Mouse (Mus musculus) intestine, embryonic 14.5 days (tissue): ENCODE measurements around the gene Elmo1. TPM values are rescaled to one million over a fixed set of nuclear protein-coding genes. Genes with fewer than 3 reads are reported as not detected.
A peak's percentile ranks its signal among the peaks of the same experiment; 100 is the strongest.

ENCODE experiments used
- ATAC-seq: fragments of 200-750 bp; cut with Nextera tagmentation; replicated peaks from 2 replicates; pipeline ENCODE4 v1.8.0; 2017; ENCODE audit warnings: low read depth, moderate number of reproducible peaks, moderate TSS enrichment, moderate library complexity; ENCODE audit not compliant: low FRiP score, low TSS enrichment
- DNase-seq: peaks from one replicate; pipeline ENCODE4 v3.0.0-alpha.2; 2018; ENCODE audit warnings: low spot score
- H3K27ac ChIP-seq: fragments of 300-500 bp; sonication (generic); 2 replicates; pipeline ENCODE4 v1.5.1; 2014; ENCODE audit warnings: low read depth, mild to moderate bottlenecking, control low read depth
- H3K27me3 ChIP-seq: fragments of 300-500 bp; sonication (generic); replicated peaks from 2 replicates; pipeline ENCODE4 v1.6.1; 2014; ENCODE audit warnings: low read length, control low read depth; ENCODE audit not compliant: control insufficient read depth, insufficient read depth
- H3K36me3 ChIP-seq: fragments of 300-500 bp; sonication (generic); 2 replicates; pipeline ENCODE4 v1.6.1; 2014; ENCODE audit warnings: low read length, control low read depth; ENCODE audit not compliant: control insufficient read depth, insufficient read depth
- H3K4me1 ChIP-seq: fragments of 300-500 bp; sonication (generic); replicated peaks from 2 replicates; pipeline ENCODE4 v1.6.1; 2014; ENCODE audit warnings: low read length, control low read depth, mixed read lengths; ENCODE audit not compliant: control insufficient read depth, insufficient read depth
- H3K4me2 ChIP-seq: fragments of 300-500 bp; sonication (generic); 2 replicates; pipeline ENCODE4 v1.6.1; 2014; ENCODE audit warnings: low read length
- H3K4me3 ChIP-seq: fragments of 300-500 bp; sonication (generic); 2 replicates; pipeline ENCODE4 v1.5.1; 2014; ENCODE audit warnings: low read depth, low read length, control low read depth, mixed read lengths
- H3K9ac ChIP-seq: fragments of 300-500 bp; sonication (generic); 2 replicates; pipeline ENCODE4 v1.6.1; 2014; ENCODE audit warnings: mild to moderate bottlenecking, low read length
- H3K9me3 ChIP-seq: fragments of 300-500 bp; sonication (generic); 2 replicates; pipeline ENCODE4 v1.6.1; 2016; ENCODE audit warnings: low read length, control low read depth; ENCODE audit not compliant: control insufficient read depth
- WGBS: fragments of 180-500 bp; shearing (Covaris S2); extraction: QIAGEN DNeasy Blood & Tissue Kit; methylation state at CpG from one replicate; pipeline ENCODE4 v1.1.7; 2014; 5-methylcytosine and 5-hydroxymethylcytosine counted together
- polyA plus RNA-seq: library from polyadenylated mRNA; unstranded; fragments of >200 nt; fragmentation: Nextera tagmentation; extraction: Ambion mirVana; gene quantifications from 2 replicates; pipeline ENCODE4 v1.2.1, GENCODE M21; 2014

Elmo1 gene
- polyA plus RNA-seq = 16.6 and 19.7 TPM in 2 replicates

DNA sequence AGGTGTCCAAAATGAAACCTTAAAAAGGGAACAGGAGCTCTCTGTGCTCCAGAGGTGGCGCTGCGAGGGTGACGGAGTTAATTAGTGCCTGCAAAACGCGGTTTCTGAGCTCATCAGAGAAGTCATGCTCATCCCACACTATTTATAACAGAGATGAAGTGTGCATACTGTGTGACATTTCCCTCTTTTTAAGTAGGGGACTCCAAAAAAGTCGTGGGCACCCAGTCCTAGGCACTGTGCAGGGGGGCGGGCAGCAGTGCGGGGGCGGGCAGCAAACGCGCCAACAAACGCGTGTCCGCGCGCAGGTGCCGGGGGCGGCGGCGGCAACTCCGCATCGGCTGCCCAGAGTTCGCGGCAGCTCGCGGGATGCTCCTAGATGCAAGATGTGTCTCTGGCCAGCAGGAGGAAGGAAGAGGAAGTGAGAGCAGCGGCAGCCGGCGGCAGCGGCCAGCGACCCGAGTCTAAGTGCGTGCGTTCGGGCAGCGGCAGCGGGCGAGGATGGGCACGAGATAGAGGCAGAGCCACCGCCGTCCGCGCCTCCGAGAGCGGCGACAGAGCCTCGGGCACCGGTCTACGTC is at the start of gene Elmo1:
Elmo1 (plus strand) TSS at position 464 of the 578 bp plus-strand sequence.
- DNase-seq (peak; percentile 86), ATAC-seq (peak; percentile 72)
- Histone ChIP-seq H3K36me3 (no peaks in the 10 kb centered on the region), H3K4me3 (peak within 1 kb of the TSS; percentile 63), H3K9ac (peak within 1 kb of the TSS; percentile 66), H3K4me2 (peak within 1 kb of the TSS; percentile 78), H3K4me1 (no peaks in the 10 kb centered on the region), H3K27ac (peak within 1 kb of the TSS; percentile 72), H3K9me3 (no peaks in the 10 kb centered on the region), H3K27me3 (peaks cover 4% of the 10 kb centered on the region; the same call in 1 of the 2 replicates)
- WGBS = under 1% methylated on average over 46 of the region's 49 CpGs

DNA sequence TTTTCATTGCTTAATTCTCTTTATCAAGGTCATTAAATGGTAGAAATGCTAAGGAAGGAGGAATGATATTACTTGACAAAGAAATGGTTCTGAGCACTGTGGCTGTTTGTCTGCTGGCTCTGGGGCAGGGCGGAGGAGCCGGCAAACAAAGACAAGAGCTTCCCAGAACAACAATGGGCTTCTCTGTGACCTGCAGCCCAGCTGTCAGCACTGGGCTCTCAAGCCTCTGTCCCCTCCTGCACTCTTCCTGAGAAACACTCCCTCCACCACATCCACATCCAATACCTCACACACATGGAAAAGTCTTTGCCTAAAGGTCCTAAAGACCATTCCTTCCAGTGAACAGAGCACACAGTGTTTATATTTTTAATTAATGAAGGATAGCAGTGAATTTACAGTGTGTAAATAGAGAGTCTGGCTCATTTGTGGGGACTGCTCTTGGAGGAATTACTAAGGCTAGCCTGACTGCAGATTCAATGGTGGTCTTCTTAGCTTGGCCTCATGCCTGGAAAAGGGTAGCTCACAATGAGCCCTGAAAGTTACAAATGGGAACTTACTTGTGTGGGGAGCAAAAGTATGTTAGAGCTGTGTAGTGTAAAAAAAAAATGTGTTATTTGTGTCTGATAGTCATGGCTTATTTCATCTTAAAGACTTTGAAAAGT is 49.1 kb upstream of the Elmo1 start:
- ATAC-seq (0 out of 2 replicates have a peak, but pooled peaks have one; percentile 40), DNase-seq (no peak)
- Histone ChIP-seq H3K9ac (no peak overlapping the region), H3K4me1 (no peaks in the 10 kb centered on the region; the same call in 1 of the 2 replicates), H3K4me2 (no peak overlapping the region), H3K4me3 (no peak overlapping the region), H3K27ac (peak overlapping the region; percentile 8; the same call in 1 of the 2 replicates), H3K9me3 (no peaks in the 10 kb centered on the region), H3K36me3 (no peaks in the 10 kb centered on the region), H3K27me3 (no peaks in the 10 kb centered on the region)
- 55% methylated on average over 2 of the region's 2 CpGs for WGBS

DNA sequence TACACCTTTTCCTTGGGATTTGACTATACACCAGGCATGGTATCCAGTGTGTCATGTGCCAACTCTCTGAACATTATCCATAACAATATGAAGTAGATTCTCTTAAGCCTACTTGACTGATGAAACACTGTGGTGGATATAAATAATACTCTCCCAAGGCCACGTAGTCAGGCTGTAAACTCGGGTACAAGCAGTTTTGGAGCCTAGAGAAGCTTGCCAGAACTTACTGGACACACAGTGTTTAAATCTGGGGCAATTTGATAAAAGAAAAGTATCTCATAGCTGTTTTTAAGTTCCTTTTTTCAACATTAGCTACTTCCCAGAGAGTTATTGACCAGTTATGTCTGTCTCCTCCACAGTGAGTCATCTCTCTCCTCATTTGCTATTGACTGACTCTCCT is 47.5 kb upstream of the Elmo1 start:
- DNase-seq = no peak
- no peaks in the 10 kb centered on the region for H3K9me3 ChIP-seq
- ATAC-seq = no peak
- no peak overlapping the region for H3K4me3 ChIP-seq
- no peak overlapping the region for H3K27ac ChIP-seq
- H3K36me3 ChIP-seq = no peaks in the 10 kb centered on the region
- H3K27me3 ChIP-seq = no peaks in the 10 kb centered on the region
- WGBS = 66% methylated on average over 2 of the region's 2 CpGs
- H3K4me1 ChIP-seq = no peaks in the 10 kb centered on the region; the same call in 1 of the 2 replicates
- H3K9ac ChIP-seq = no peak overlapping the region
- no peak overlapping the region for H3K4me2 ChIP-seq

DNA sequence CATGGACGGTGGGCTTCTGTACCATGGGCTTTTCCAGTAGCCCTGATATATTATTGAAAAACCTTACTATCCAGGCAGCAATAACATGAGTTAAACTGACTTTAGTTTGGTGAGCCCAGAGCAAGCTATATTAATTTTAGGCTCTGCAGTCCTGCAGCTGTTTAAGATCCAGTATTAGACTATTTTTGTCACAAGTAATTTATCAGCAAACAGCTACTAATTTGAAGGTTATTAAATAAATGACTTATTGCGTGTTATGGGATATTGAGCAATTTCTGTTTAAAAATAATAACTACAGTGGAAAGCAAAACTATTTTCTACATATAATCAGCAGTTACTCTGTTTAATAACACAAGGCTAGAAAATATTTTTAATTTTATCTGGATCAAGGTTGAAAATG is 45.0 kb upstream of the Elmo1 start:
- no peaks in the 10 kb centered on the region for H3K36me3 ChIP-seq
- ATAC-seq (no peak), DNase-seq (no peak)
- H3K9ac ChIP-seq = no peak overlapping the region
- 85% methylated on average over 2 of the region's 2 CpGs for WGBS
- H3K4me3 ChIP-seq = no peak overlapping the region
- H3K27ac ChIP-seq = 0 out of 2 replicates have a peak overlapping the region, but pooled peaks have one; percentile 29
- H3K9me3 ChIP-seq = no peaks in the 10 kb centered on the region
- H3K4me2 ChIP-seq = no peak overlapping the region
- no peaks in the 10 kb centered on the region; the same call in 1 of the 2 replicates for H3K4me1 ChIP-seq
- no peaks in the 10 kb centered on the region for H3K27me3 ChIP-seq

DNA sequence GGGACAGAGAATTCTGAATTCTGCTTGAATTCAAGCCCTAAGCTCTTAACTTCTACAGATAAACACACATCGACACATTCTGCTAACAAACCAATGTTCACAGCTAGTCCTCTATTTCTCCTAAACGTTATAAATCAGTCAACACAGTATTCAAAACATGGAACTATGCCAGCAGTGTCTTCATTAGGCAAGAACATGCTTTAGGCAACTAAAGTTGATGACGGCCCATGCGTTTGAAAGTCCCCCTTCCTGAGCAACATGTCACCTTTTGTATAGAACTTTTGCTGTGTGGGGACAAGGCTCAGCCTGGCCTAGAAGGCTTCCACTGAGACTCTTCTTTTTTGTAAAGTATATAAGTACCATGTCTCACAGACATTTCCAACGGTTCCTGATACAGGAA is 44.6 kb upstream of the Elmo1 start:
- 43% methylated on average over 5 of the region's 5 CpGs for WGBS
- Histone ChIP-seq H3K4me2 (no peak overlapping the region), H3K27ac (0 out of 2 replicates have a peak overlapping the region, but pooled peaks have one; percentile 29), H3K9me3 (no peaks in the 10 kb centered on the region), H3K4me1 (no peaks in the 10 kb centered on the region; the same call in 1 of the 2 replicates), H3K36me3 (no peaks in the 10 kb centered on the region), H3K9ac (no peak overlapping the region), H3K4me3 (no peak overlapping the region), H3K27me3 (no peaks in the 10 kb centered on the region)
- DNase-seq = no peak
- no peak for ATAC-seq

DNA sequence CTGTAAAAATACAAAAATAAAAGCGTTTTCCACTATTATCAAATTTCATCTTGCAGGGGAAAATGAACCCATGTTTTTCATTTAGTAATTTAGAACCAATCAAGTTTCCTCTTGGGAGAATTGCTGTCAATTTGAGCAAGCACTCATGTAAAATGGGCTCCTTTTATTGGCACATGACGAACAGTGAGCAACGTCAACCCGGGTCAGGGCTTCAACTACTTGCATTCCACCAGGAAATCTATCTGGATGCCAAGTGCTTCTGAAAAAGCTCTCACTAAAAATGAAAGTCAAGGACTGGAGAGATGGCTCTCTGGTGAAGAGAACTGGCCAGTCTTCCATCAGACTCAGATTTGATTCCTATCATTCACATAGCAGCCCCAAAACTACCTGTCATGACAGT is 44.0 kb upstream of the Elmo1 start:
- Histone ChIP-seq H3K36me3 (no peaks in the 10 kb centered on the region), H3K9ac (no peak overlapping the region), H3K27me3 (no peaks in the 10 kb centered on the region), H3K4me2 (no peak overlapping the region), H3K27ac (no peak overlapping the region), H3K9me3 (no peaks in the 10 kb centered on the region), H3K4me3 (no peak overlapping the region), H3K4me1 (no peaks in the 10 kb centered on the region; the same call in 1 of the 2 replicates)
- 90% methylated on average over 4 of the region's 4 CpGs for WGBS
- ATAC-seq = no peak
- DNase-seq = no peak

DNA sequence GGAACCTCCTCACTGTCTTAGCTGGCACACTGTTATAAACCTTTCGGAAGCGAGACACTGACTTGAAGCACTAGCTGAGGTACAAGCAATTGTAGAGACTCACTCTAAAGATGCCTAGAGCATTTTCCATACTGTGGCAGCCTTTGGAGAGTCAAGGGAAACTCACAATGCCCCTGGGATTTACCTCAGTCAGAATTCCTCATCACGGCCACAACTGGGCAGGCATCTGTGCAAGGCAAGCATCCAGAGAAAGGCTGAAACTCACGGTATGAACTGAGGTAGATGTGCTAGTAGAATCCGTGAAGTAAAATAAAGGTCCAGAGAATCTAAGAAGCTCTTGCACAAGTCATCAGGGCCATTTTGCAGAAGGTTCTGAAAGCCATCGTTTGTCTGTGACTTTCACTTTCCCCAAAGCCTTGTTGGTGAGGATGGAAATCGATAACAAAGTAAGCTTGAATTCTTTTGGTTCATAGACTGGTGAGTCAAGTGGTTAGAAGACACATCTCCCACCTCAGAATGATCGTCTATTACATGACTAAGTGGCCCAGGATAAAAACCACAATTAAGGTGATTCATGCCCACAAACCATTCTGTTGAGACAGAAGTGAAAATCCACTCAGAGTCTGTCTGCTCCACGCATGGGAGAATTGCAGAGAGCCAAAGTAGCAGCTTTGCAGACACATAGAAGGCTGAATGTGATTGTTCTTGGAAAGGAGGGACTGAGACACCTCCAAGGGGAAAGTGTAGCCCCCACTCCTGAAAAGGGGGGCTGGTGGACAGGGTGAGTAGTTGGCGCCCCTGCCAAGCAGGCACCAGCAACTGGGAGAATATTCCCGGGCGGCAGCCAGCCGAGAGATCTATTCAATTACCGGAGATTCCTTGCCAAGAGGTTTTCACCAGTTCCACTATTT is 42.2 kb upstream of the Elmo1 start:
- DNase-seq = no peak
- Histone ChIP-seq H3K4me1 (no peaks in the 10 kb centered on the region; the same call in 1 of the 2 replicates), H3K9ac (no peak overlapping the region), H3K36me3 (no peaks in the 10 kb centered on the region), H3K4me3 (no peak overlapping the region), H3K27me3 (no peaks in the 10 kb centered on the region), H3K27ac (no peak overlapping the region), H3K9me3 (no peaks in the 10 kb centered on the region), H3K4me2 (no peak overlapping the region)
- 74% methylated on average over 14 of the region's 14 CpGs for WGBS
- ATAC-seq = no peak

DNA sequence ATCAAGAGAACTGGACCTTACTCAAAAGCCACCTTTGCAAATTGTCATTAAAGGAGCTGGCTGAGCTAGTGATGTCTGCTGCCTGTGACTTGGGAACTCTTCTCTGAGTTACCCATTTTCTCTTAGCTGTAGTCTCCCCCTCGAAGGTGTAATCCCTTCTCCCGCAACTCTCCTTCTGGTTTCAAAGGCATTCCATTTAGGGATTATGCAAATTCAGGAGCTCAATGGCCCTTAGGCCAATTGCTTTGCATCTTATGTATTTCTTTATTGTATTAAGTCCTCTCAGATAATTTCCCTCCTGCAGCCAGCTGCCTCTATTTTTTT is 41.6 kb upstream of the Elmo1 start:
- Histone ChIP-seq H3K4me1 (no peaks in the 10 kb centered on the region; the same call in 1 of the 2 replicates), H3K27me3 (no peaks in the 10 kb centered on the region), H3K9ac (no peak overlapping the region), H3K36me3 (no peaks in the 10 kb centered on the region), H3K4me3 (no peak overlapping the region), H3K27ac (no peak overlapping the region), H3K4me2 (no peak overlapping the region), H3K9me3 (no peaks in the 10 kb centered on the region)
- 58% methylated on average over 2 of the region's 2 CpGs for WGBS
- DNase-seq = no peak
- ATAC-seq = no peak
